Mouse (Mus musculus) forebrain, postnatal 0 days (tissue): ENCODE data around the gene Gm8947. TPM values are rescaled to one million over a fixed set of nuclear protein-coding genes. Genes with fewer than 3 reads are reported as not detected.
"Not testable (repeated sequence)": the region's sequence is repeated elsewhere in the genome, so short reads cannot be mapped to it uniquely, and the experiment has no call there.

Experiments
- ATAC-seq: fragments of 200-750 bp; cut with Nextera tagmentation; 2 replicates; pipeline ENCODE4 v1.8.0; 2017; ENCODE audit warnings: mild to moderate bottlenecking, moderate library complexity
- DNase-seq: peaks from one replicate; pipeline ENCODE4 v3.0.0-alpha.2; 2015
- H3K27ac ChIP-seq: fragments of 300-500 bp; sonication (generic); 2 replicates; pipeline ENCODE4 v1.5.1; 2014; ENCODE audit warnings: low read depth, mild to moderate bottlenecking, antibody characterized with exemption, low read length, moderate library complexity, mixed read lengths
- H3K27me3 ChIP-seq: fragments of 300-500 bp; sonication (generic); 2 replicates; pipeline ENCODE4 v1.6.1; 2014; ENCODE audit warnings: mild to moderate bottlenecking, low read length, mixed read lengths; ENCODE audit not compliant: insufficient read depth
- H3K36me3 ChIP-seq: fragments of 300-500 bp; sonication (generic); 2 replicates; pipeline ENCODE4 v1.6.1; 2014; ENCODE audit warnings: mild to moderate bottlenecking, moderate library complexity; ENCODE audit not compliant: insufficient read depth
- H3K4me1 ChIP-seq: fragments of 300-500 bp; sonication (generic); 2 replicates; pipeline ENCODE4 v1.6.1; 2014; ENCODE audit warnings: antibody characterized with exemption; ENCODE audit not compliant: insufficient read depth
- H3K4me2 ChIP-seq: fragments of 300-500 bp; sonication (generic); 2 replicates; pipeline ENCODE4 v1.6.1; 2014; ENCODE audit warnings: low read depth, mild to moderate bottlenecking, moderate library complexity
- H3K4me3 ChIP-seq: fragments of 300-500 bp; sonication (generic); 2 replicates; pipeline ENCODE4 v1.5.1; 2014; ENCODE audit warnings: low read depth, low read length, mixed read lengths
- H3K9ac ChIP-seq: fragments of 300-500 bp; sonication (generic); 2 replicates; pipeline ENCODE4 v1.6.1; 2014; ENCODE audit warnings: mild to moderate bottlenecking
- H3K9me3 ChIP-seq: fragments of 300-500 bp; sonication (generic); 2 replicates; pipeline ENCODE4 v1.6.1; 2016; ENCODE audit warnings: low read length
- CTCF ChIP-seq: sonication (generic); IDR thresholded peaks from 2 replicates; pipeline ENCODE4 v1.5.1; 2016; ENCODE audit warnings: antibody characterized with exemption, control low read depth, low read depth
- WGBS: fragments of 180-500 bp; shearing (Covaris S2); extraction: QIAGEN DNeasy Blood & Tissue Kit; methylation state at CpG from one replicate; pipeline ENCODE4 v1.1.7; 2014; 5-methylcytosine and 5-hydroxymethylcytosine counted together
- polyA plus RNA-seq: library from polyadenylated mRNA; unstranded; fragments of >200 nt; fragmentation: Nextera tagmentation; extraction: Ambion mirVana; gene quantifications from 2 replicates; pipeline ENCODE4 v1.2.1, GENCODE M21; 2015
- total RNA-seq: library from RNA; depleted of rRNA; stranded (reverse); fragments of >200 nt; gene quantifications from 2 replicates; pipeline ENCODE4 v1.2.3, GENCODE M21; 2014

Gm8947 gene
- total and polyA plus RNA-seq, 2 experiments from 2014 or later, result not detected

GRCm38 (mm10) chr1:151188469-151188868 lies 3.7 kb upstream of the Gm8947 start:
- TF ChIP-seq CTCF, result no peak
- Histone ChIP-seq H3K4me1 (no peaks in the 10 kb centered on the region), H3K9me3 (no peaks in the 10 kb centered on the region), H3K27me3 (no peaks in the 10 kb centered on the region), H3K4me3 (no peak overlapping the region), H3K4me2 (no peak overlapping the region), H3K36me3 (no peaks in the 10 kb centered on the region), H3K9ac (no peak overlapping the region), H3K27ac (no peak overlapping the region)
- ATAC-seq, result no peak
- DNase-seq, result no peak
- WGBS, result 85% methylated on average over 4 of the region's 4 CpGs

- not testable (repeated sequence) for H3K4me1 ChIP-seq
- 91% methylated on average over 14 of the region's 15 CpGs for WGBS
Measured at GRCm38 (mm10) chr1:151192739-151193138, 563 bp downstream of the Gm8947 start.

GRCm38 (mm10) chr1:151195986-151196385 lies 3.8 kb downstream of the Gm8947 start:
- not testable (repeated sequence) for H3K27ac ChIP-seq, H3K36me3 ChIP-seq, H3K4me1 ChIP-seq, DNase-seq, ATAC-seq, H3K4me2 ChIP-seq, H3K9me3 ChIP-seq, H3K4me3 ChIP-seq, H3K27me3 ChIP-seq, H3K9ac ChIP-seq
- 53% methylated on average over 4 of the region's 4 CpGs for WGBS

More at GRCm38 (mm10) chr1:151192739-151193138, 563 bp downstream of the Gm8947 start:
- not testable (repeated sequence) for H3K9ac ChIP-seq, ATAC-seq, H3K4me3 ChIP-seq, DNase-seq, H3K27me3 ChIP-seq, H3K4me2 ChIP-seq, H3K36me3 ChIP-seq, H3K9me3 ChIP-seq, H3K27ac ChIP-seq

GRCm38 (mm10) chr1:151196690-151197089 lies 4.5 kb downstream of the Gm8947 start:
- H3K27me3 ChIP-seq, H3K4me3 ChIP-seq, H3K27ac ChIP-seq, H3K36me3 ChIP-seq, ATAC-seq, H3K9ac ChIP-seq, H3K4me1 ChIP-seq, DNase-seq, H3K9me3 ChIP-seq, H3K4me2 ChIP-seq: not testable (repeated sequence)
- WGBS, result 90% methylated on average over 3 of the region's 3 CpGs

GRCm38 (mm10) chr1:151198120-151198519 lies 5.9 kb downstream of the Gm8947 start, which contains the start of gene Gm47995:
Gene Gm47995 (plus strand): TSS chr1:151198448.
- not testable (repeated sequence) for H3K27me3 ChIP-seq, H3K4me1 ChIP-seq, H3K9me3 ChIP-seq, H3K36me3 ChIP-seq, H3K9ac ChIP-seq, DNase-seq, H3K27ac ChIP-seq, H3K4me3 ChIP-seq, ATAC-seq, H3K4me2 ChIP-seq
- WGBS, result 65% methylated on average over 2 of the region's 4 CpGs

GRCm38 (mm10) chr1:151200620-151201019 lies 8.4 kb downstream of the Gm8947 start:
- DNase-seq, H3K27ac ChIP-seq, H3K36me3 ChIP-seq, H3K27me3 ChIP-seq, H3K4me2 ChIP-seq, H3K9me3 ChIP-seq, H3K9ac ChIP-seq, H3K4me1 ChIP-seq, H3K4me3 ChIP-seq, ATAC-seq: not testable (repeated sequence)

- not testable (repeated sequence) for H3K9ac ChIP-seq, H3K27me3 ChIP-seq, H3K4me3 ChIP-seq, H3K4me1 ChIP-seq, H3K27ac ChIP-seq, ATAC-seq, H3K9me3 ChIP-seq, H3K36me3 ChIP-seq, H3K4me2 ChIP-seq, DNase-seq
- WGBS, result 60% methylated on average over 3 of the region's 5 CpGs
Measured at GRCm38 (mm10) chr1:151202771-151203170, 10.6 kb downstream of the Gm8947 start.

GRCm38 (mm10) chr1:151203818-151204217 lies 11.6 kb downstream of the Gm8947 start, which contains the start of gene 3110040M04Rik:
Gene 3110040M04Rik (plus strand): TSS chr1:151204121.
- not testable (repeated sequence) for H3K4me1 ChIP-seq, DNase-seq, ATAC-seq, H3K4me2 ChIP-seq, H3K9ac ChIP-seq, H3K27me3 ChIP-seq, H3K27ac ChIP-seq, H3K9me3 ChIP-seq, H3K36me3 ChIP-seq, H3K4me3 ChIP-seq
- WGBS, result no CpG with 5 or more reads among the region's 6 CpGs

GRCm38 (mm10) chr1:151208493-151208892 lies 16.3 kb downstream of the Gm8947 start:
- WGBS, result 55% methylated on average over 3 of the region's 5 CpGs

GRCm38 (mm10) chr1:151208944-151209343 lies 16.8 kb downstream of the Gm8947 start:
- not testable (repeated sequence) for H3K9ac ChIP-seq, H3K27me3 ChIP-seq, H3K4me3 ChIP-seq, H3K36me3 ChIP-seq, H3K27ac ChIP-seq, ATAC-seq, H3K9me3 ChIP-seq, H3K4me1 ChIP-seq, DNase-seq, H3K4me2 ChIP-seq

More at GRCm38 (mm10) chr1:151208493-151208892, 16.3 kb downstream of the Gm8947 start:
- not testable (repeated sequence) for H3K4me2 ChIP-seq, H3K9me3 ChIP-seq, H3K27ac ChIP-seq, H3K4me1 ChIP-seq, H3K36me3 ChIP-seq, H3K27me3 ChIP-seq, ATAC-seq, H3K4me3 ChIP-seq, H3K9ac ChIP-seq, DNase-seq

GRCm38 (mm10) chr1:151209824-151210355 lies 17.7 kb downstream of the Gm8947 start, which contains the start of gene Gm47996:
Gene Gm47996 (plus strand): TSS chr1:151210131.
- H3K27ac ChIP-seq, ATAC-seq, H3K9me3 ChIP-seq, H3K4me3 ChIP-seq, H3K36me3 ChIP-seq, H3K9ac ChIP-seq, DNase-seq, H3K27me3 ChIP-seq, H3K4me2 ChIP-seq, H3K4me1 ChIP-seq: not testable (repeated sequence)
- 91% methylated on average over 4 of the region's 8 CpGs for whole genome bisulfite sequencing
